Mouse (Mus musculus) hindbrain, embryonic 15.5 days (tissue): ENCODE measurements at regions not wholly inside any gene's neighbourhood (a gene's known extent, or its start where the extent isn't known, plus 50 kb on each side); places are given as distances from the start of the nearest gene placed in this dataset.

Experiments used
- ATAC-seq: fragments of 200-750 bp; cut with Nextera tagmentation; 2 replicates; pipeline ENCODE4 v1.8.0; 2017; ENCODE audit warnings: low read depth, moderate number of reproducible peaks, moderate TSS enrichment; ENCODE audit not compliant: low FRiP score
- H3K27ac ChIP-seq: fragments of 300-500 bp; sonication (generic); replicated peaks from 2 replicates; pipeline ENCODE4 v1.5.1; 2015; ENCODE audit warnings: mild to moderate bottlenecking, inconsistent platforms
- H3K27me3 ChIP-seq: fragments of 300-500 bp; sonication (generic); 2 replicates; pipeline ENCODE4 v1.6.1; 2015; ENCODE audit warnings: control low read depth, inconsistent platforms
- H3K36me3 ChIP-seq: fragments of 300-500 bp; sonication (generic); 2 replicates; pipeline ENCODE4 v1.6.1; 2015; ENCODE audit warnings: control low read depth, inconsistent platforms
- H3K4me1 ChIP-seq: fragments of 300-500 bp; sonication (generic); replicated peaks from 2 replicates; pipeline ENCODE4 v1.6.1; 2015; ENCODE audit warnings: control low read depth, inconsistent platforms
- H3K4me2 ChIP-seq: fragments of 300-500 bp; sonication (generic); 2 replicates; pipeline ENCODE4 v1.6.1; 2015; ENCODE audit warnings: moderate library complexity, mild to moderate bottlenecking, inconsistent platforms
- H3K4me3 ChIP-seq: fragments of 300-500 bp; sonication (generic); 2 replicates; pipeline ENCODE4 v1.5.1; 2015; ENCODE audit warnings: mild to moderate bottlenecking, inconsistent platforms
- H3K9ac ChIP-seq: fragments of 300-500 bp; sonication (generic); 2 replicates; pipeline ENCODE4 v1.6.1; 2015; ENCODE audit warnings: inconsistent platforms
- H3K9me3 ChIP-seq: fragments of 300-500 bp; sonication (generic); 2 replicates; pipeline ENCODE4 v1.6.1; 2016; ENCODE audit warnings: control low read depth, inconsistent platforms
- WGBS: fragments of 180-500 bp; shearing (Covaris S2); methylation state at CpG from one replicate; pipeline ENCODE4 v1.1.7; 2015; 5-methylcytosine and 5-hydroxymethylcytosine counted together

DNA sequence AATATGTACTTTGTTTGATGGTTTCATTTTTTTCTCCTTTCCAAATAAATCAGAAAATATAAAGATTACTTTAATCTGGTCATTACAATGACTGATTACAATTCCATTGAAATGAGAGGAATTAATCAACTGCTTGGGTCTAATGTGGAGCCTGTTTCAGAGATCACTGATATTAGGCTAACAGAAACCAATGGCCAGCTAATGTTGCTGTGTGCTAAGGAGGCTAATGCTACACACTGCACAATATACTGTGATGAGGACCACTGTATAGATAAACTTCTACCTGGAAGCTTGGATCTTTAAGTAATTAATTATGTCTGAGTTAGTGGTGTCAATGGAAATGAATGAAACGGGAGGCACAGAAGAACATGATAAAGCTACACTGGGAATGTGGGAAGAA lies 284.6 kb upstream of the Dab2 start:
- Histone ChIP-seq H3K4me2 (no peak overlapping the region), H3K27me3 (no peaks in the 10 kb centered on the region), H3K36me3 (no peaks in the 10 kb centered on the region), H3K27ac (no peak overlapping the region), H3K9me3 (no peaks in the 10 kb centered on the region), H3K4me3 (no peak overlapping the region), H3K4me1 (no peaks in the 10 kb centered on the region), H3K9ac (no peak overlapping the region)
- WGBS, result 65% methylated on average over 1 of the region's 1 CpGs
- ATAC-seq, result no peak

DNA sequence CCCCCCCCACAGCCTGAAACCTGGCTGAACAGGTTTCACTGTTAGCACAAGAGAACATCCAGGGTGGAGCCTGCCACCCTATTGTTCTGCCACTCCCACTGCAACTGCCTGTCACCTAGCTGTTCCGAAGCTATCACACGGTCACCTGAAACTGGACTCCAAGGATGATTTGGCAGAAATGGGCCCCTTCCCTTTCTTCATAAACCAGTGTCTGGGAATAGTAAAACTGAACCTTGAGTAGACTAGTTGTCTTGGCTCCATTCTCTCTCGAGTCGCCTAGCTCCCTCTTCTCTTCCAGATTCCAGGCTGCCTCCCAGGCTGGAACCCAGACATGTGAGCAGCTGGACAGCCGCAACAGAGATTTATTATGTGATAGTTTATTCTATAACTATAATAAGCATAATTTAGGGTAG lies 282.9 kb upstream of the Dab2 start:
- H3K9me3 ChIP-seq, result no peaks in the 10 kb centered on the region
- H3K4me1 ChIP-seq, result no peaks in the 10 kb centered on the region
- ATAC-seq, result no peak
- H3K9ac ChIP-seq, result no peak overlapping the region
- 76% methylated on average over 5 of the region's 5 CpGs for WGBS
- H3K4me3 ChIP-seq, result no peak overlapping the region
- no peak overlapping the region for H3K4me2 ChIP-seq
- no peak overlapping the region for H3K27ac ChIP-seq
- no peaks in the 10 kb centered on the region for H3K36me3 ChIP-seq
- H3K27me3 ChIP-seq, result no peaks in the 10 kb centered on the region

DNA sequence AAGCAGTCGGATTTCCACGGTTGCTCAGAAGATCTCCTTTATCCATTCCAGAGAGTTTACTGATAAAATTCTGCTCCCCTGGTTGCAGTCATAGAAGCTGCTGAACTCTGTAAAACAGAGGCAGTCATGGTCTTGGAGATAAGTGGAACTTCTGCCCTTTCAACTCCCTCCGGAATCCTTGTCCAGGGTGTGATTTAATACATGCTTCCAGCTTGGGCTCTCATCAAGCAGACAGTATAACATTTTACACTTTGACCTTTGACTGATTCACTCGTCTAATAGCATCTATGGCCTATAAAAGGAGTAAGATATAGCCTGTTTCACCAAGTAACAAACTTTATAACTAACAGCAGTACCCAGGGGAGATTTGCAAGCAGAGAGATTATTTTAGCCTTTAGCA lies 274.0 kb upstream of the Dab2 start:
- no peaks in the 10 kb centered on the region for H3K36me3 ChIP-seq
- no peak overlapping the region for H3K27ac ChIP-seq
- H3K4me3 ChIP-seq, result no peak overlapping the region
- H3K4me1 ChIP-seq, result no peaks in the 10 kb centered on the region
- H3K9ac ChIP-seq, result no peak overlapping the region
- no peaks in the 10 kb centered on the region for H3K27me3 ChIP-seq
- 71% methylated on average over 4 of the region's 4 CpGs for WGBS
- H3K9me3 ChIP-seq, result no peaks in the 10 kb centered on the region
- ATAC-seq, result no peak
- H3K4me2 ChIP-seq, result no peak overlapping the region

DNA sequence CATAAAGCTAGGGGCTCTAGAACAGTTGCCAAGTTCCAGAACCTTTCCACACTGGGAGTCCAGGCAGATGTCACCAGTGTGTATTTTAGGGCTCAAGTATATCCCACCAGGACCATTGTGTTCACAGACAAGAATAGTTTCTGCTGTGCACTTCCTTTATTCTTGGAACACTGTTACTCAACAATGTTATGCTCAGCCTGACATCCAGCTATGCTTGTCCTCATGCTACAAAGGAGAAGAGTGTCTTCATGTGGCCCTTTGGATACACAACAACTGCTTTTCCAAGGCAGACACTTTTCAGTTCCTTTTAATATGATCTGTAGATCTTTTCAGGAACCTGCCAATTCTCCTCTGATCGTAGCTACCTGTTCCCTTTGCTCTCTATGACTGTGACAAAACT lies 270.4 kb upstream of the Dab2 start:
- H3K4me3 ChIP-seq, result no peak overlapping the region
- H3K4me2 ChIP-seq, result no peak overlapping the region
- no peak for ATAC-seq
- no peak overlapping the region for H3K9ac ChIP-seq
- no peak overlapping the region for H3K27ac ChIP-seq
- H3K4me1 ChIP-seq, result no peaks in the 10 kb centered on the region
- no peaks in the 10 kb centered on the region for H3K9me3 ChIP-seq
- no peaks in the 10 kb centered on the region for H3K36me3 ChIP-seq
- no peaks in the 10 kb centered on the region for H3K27me3 ChIP-seq
- 90% methylated on average over 1 of the region's 1 CpGs for WGBS

DNA sequence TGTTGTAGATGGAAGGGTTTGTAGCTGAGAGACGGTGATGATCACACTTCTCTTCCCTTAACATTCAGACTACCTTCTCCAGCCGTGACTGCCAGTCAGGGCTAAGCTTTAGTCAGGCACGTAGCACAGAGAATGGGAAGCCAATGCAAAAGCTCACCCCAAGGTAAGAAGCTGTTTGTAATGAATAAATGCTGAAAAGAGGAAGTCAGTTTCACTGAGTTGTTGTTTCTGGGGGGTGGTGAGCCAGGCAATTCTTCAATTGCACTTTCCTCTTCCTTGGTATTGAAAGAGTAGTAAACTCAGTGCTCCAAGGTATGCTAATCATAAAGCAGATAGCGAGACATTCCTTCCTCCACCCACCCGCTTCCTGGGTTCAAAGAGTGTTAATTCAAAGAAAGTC lies 269.2 kb upstream of the Dab2 start:
- Histone ChIP-seq H3K4me3 (no peak overlapping the region), H3K4me1 (no peaks in the 10 kb centered on the region), H3K4me2 (no peak overlapping the region), H3K27me3 (no peaks in the 10 kb centered on the region), H3K27ac (no peak overlapping the region), H3K36me3 (no peaks in the 10 kb centered on the region), H3K9ac (no peak overlapping the region), H3K9me3 (no peaks in the 10 kb centered on the region)
- 90% methylated on average over 5 of the region's 5 CpGs for WGBS
- no peak for ATAC-seq

DNA sequence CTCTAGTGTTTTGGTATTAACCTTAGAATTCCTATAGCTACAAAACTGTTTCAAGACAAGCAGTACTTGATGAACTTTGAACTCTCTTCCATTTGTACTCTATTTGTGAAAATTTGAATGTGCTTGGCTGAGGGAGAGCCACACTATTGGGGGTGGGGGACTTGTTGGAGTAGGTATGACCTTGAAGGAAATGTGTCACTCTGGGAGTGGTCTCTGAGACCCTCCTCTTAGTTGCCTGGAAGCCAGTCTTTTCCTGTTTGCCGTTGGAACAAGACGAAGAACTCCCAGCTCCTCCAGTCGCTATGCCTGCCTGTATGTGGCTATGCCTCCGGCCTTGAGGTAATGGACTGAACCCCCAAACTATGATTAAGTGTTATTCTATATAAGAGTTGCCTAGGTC lies 265.4 kb upstream of the Dab2 start:
- 96% methylated on average over 4 of the region's 4 CpGs for WGBS
- ATAC-seq, result no peak

DNA sequence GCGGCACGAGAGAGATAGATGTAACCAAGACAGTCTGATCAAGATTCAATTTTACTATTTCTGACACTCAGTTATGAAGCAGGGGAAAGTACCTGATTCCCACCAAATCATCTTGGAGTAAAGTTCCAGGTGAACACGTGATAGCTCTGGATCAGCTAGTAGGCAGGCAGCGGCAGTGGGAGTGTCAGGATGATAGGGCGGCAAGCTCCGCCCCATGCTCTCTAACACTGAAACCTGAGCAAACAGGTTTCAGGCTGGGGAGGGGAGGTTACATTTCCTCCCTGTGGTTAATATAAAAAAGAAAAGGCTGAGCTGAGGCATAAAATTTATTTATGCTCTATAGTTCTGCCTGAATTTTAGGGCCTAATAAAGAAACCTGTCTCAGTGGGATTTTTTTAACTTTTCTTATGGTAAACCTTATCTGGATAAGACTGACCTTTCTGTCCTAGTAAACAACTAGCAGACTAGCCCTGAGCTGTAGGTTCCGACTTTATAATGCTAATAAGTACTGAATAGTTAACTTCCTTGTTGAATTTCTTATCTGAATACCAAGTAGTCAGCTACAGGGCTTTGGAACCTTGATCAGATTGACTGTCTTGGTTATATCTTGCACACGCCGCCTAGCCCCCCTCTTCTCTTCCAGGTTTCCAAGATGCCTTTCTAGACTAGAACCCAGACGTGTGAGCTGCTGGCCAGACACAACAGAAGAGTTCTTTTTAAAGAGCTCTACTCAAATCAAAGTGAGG lies 254.9 kb upstream of the Dab2 start:
- 54% methylated on average over 10 of the region's 10 CpGs for WGBS
- Histone ChIP-seq H3K27ac (no peak overlapping the region), H3K27me3 (no peaks in the 10 kb centered on the region), H3K4me3 (no peak overlapping the region), H3K4me2 (no peak overlapping the region), H3K9ac (no peak overlapping the region), H3K36me3 (no peaks in the 10 kb centered on the region), H3K4me1 (no peaks in the 10 kb centered on the region), H3K9me3 (no peaks in the 10 kb centered on the region)
- no peak for ATAC-seq

More for the DNA sequence above, 265.4 kb upstream of the Dab2 start:
- Histone ChIP-seq H3K36me3 (no peaks in the 10 kb centered on the region), H3K4me3 (no peak overlapping the region), H3K9me3 (no peaks in the 10 kb centered on the region), H3K4me1 (no peaks in the 10 kb centered on the region), H3K4me2 (no peak overlapping the region), H3K27me3 (no peaks in the 10 kb centered on the region), H3K9ac (no peak overlapping the region), H3K27ac (no peak overlapping the region)

DNA sequence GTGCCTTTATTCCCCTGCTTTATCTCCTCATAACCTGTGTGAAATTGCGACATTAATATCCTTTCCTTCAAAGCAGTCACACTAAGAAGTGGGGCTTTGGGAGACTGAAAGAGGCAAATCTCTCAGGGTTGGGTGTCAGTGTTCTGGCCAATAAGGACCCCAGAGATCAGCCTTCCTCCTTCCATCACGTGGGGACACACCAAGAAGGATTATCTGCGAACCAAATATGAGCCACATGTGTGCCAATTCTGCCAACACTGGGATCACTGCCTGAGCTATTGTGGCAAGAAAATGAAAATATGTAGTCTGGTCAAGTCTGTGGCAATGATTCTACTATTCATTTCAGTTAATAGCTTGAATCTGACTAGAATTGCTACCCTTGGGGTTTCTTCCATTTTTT lies 243.9 kb upstream of the Dab2 start:
- 79% methylated on average over 3 of the region's 3 CpGs for WGBS
- no peak for ATAC-seq
- Histone ChIP-seq H3K9me3 (no peaks in the 10 kb centered on the region), H3K36me3 (no peaks in the 10 kb centered on the region), H3K27ac (no peak overlapping the region), H3K9ac (no peak overlapping the region), H3K4me1 (no peaks in the 10 kb centered on the region), H3K4me2 (no peak overlapping the region), H3K4me3 (no peak overlapping the region), H3K27me3 (no peaks in the 10 kb centered on the region)

DNA sequence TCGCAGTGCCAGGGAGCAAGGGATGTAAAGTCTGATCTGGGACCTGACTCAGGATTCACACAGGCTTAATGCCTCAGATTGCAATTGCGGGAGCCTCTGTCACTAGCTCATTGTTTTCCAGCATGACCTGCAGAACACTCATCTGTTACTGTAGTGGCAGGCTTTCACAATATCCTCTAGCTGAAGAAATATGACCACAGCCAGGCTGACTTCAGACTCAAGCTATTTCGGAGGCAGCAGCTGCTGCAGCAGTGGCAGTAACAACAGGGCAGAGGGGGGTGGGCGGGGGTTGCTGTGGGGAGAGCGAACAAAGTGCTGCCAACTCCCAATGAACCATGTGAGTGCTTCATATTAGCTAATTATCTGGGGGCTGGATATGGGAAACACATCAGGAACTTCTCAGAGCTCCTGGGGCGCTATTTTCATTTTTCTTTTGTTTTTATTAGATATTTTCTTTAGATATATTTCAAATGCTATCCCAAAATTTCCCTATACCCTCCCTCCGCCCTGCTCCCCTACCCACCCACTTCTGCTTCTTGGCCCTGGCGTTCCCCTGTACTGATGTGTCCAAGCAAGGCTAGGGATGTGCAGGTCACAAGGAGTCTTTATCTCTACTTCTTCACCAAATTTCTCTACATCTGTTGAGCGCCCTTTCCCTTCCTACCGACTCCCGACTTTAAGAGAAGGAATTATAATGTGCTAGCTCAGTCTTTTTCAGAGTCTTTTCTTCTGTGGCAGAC lies 242.5 kb upstream of the Dab2 start:
- H3K4me2 ChIP-seq, result no peak overlapping the region
- no peak overlapping the region for H3K9ac ChIP-seq
- H3K4me1 ChIP-seq, result no peaks in the 10 kb centered on the region
- H3K36me3 ChIP-seq, result no peaks in the 10 kb centered on the region
- H3K27me3 ChIP-seq, result no peaks in the 10 kb centered on the region
- H3K4me3 ChIP-seq, result no peak overlapping the region
- WGBS, result 58% methylated on average over 11 of the region's 11 CpGs
- ATAC-seq, result no peak
- no peaks in the 10 kb centered on the region for H3K9me3 ChIP-seq
- no peak overlapping the region for H3K27ac ChIP-seq

DNA sequence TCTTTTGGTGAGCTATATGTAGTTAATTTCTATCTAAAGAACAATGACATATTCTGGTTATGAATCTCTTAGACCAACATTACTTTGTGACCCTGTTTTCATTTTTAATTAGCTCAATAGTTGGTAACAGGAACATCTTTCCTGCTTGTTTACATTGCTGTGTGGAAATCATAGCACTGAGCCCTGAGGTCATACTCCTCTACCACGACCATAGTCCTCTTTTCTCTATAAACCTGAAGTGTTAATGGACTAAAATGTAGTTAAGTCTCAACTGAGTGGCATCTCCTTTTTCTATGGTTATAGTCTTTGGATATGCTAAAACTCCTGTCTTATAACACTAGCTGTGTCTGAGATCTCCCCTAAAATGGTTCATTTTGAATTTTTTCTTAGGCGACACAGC lies 240.2 kb upstream of the Dab2 start:
- no peak overlapping the region for H3K4me3 ChIP-seq
- no peaks in the 10 kb centered on the region for H3K4me1 ChIP-seq
- no peak for ATAC-seq
- 84% methylated on average over 2 of the region's 2 CpGs for WGBS
- H3K9ac ChIP-seq, result no peak overlapping the region
- H3K36me3 ChIP-seq, result no peaks in the 10 kb centered on the region
- H3K27ac ChIP-seq, result no peak overlapping the region
- no peak overlapping the region for H3K4me2 ChIP-seq
- no peaks in the 10 kb centered on the region for H3K27me3 ChIP-seq
- H3K9me3 ChIP-seq, result no peaks in the 10 kb centered on the region

DNA sequence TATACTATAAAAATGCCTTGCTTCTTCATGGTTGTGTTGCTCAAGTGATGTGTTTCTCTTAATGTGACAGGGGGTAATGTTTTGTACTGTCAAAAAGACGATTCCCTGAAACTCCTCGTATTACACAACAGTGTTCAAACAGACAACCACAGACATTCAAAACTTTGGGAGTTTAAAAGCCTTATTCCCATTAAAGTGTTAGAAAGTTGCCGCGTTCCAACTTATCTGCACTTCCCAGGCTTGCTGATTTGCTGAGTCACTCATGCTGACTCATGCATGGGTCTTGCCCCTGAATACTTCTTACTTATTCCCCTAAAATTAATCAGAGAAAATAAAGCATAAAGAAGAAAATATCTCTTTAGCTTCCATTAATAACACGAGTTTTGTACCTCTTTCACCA lies 239.8 kb upstream of the Dab2 start:
- Histone ChIP-seq H3K27ac (no peak overlapping the region), H3K4me2 (no peak overlapping the region), H3K4me1 (no peaks in the 10 kb centered on the region), H3K4me3 (no peak overlapping the region), H3K36me3 (no peaks in the 10 kb centered on the region), H3K9ac (no peak overlapping the region), H3K9me3 (no peaks in the 10 kb centered on the region), H3K27me3 (no peaks in the 10 kb centered on the region)
- no peak for ATAC-seq
- 88% methylated on average over 5 of the region's 5 CpGs for WGBS

DNA sequence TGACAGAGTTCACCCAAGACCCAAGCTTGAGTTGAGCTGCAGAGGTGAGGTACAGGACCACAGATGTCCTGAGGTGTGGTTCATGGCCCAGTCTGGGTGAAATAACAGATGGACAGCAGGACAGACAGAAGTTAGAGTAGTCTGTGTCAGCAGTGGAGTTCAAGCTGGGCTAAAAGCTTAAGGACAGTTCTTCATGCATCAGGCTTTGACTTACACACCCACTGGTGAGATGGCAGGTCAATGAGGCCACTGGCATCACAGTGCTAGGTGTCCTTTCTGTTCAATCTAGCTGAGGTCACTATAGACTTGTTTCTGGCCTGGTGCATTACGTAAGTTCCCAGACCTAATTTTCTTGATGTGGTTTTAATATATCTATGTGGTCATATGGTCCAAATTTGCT lies 238.9 kb upstream of the Dab2 start:
- no peaks in the 10 kb centered on the region for H3K4me1 ChIP-seq
- H3K4me2 ChIP-seq, result no peak overlapping the region
- H3K27me3 ChIP-seq, result no peaks in the 10 kb centered on the region
- WGBS, result 100% methylated on average over 1 of the region's 1 CpGs
- H3K27ac ChIP-seq, result no peak overlapping the region
- H3K4me3 ChIP-seq, result no peak overlapping the region
- H3K9ac ChIP-seq, result no peak overlapping the region
- H3K9me3 ChIP-seq, result no peaks in the 10 kb centered on the region
- ATAC-seq, result no peak
- H3K36me3 ChIP-seq, result no peaks in the 10 kb centered on the region

DNA sequence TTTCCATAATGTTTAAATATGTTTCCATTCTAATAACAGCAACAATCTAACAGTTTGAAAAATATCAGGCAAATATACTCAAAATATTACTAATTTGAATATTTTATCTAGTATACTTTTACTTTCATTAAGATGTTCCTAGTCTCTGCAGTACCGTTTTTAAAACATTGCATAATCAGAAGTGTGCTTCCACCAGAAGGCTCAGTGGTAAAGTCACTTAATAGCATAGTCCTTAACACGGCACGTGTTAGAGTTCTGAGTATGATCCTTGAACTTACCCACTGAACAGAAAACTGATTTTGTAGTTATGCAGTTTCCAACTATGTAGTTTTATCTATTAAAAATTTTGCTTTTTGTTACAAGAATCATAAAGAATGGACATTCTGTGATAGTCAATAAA lies 234.5 kb upstream of the Dab2 start:
- WGBS, result 90% methylated on average over 3 of the region's 3 CpGs
- no peaks in the 10 kb centered on the region for H3K4me1 ChIP-seq
- no peaks in the 10 kb centered on the region for H3K9me3 ChIP-seq
- H3K36me3 ChIP-seq, result no peaks in the 10 kb centered on the region
- no peak overlapping the region for H3K27ac ChIP-seq
- no peaks in the 10 kb centered on the region for H3K27me3 ChIP-seq
- no peak overlapping the region for H3K4me3 ChIP-seq
- H3K9ac ChIP-seq, result no peak overlapping the region
- no peak overlapping the region for H3K4me2 ChIP-seq
- ATAC-seq, result no peak
